Mouse (Mus musculus) spleen, adult 2 months (tissue): ENCODE measurements around the gene Ugt1a10.

ENCODE experiments used
- CTCF ChIP-seq: fragments of 200-500 bp; IDR thresholded peaks from 2 replicates; pipeline ENCODE4 v1.5.1; 2011; ENCODE audit warnings: mild to moderate bottlenecking, inconsistent platforms; ENCODE audit not compliant: insufficient read depth, insufficient read length, insufficient replicate concordance; ENCODE audit errors: extremely low read depth
- POLR2A ChIP-seq: fragments of 200-500 bp; IDR thresholded peaks from 2 replicates; pipeline ENCODE4 v1.6.1; 2011; ENCODE audit warnings: low read depth, low read length, inconsistent platforms

DNA sequence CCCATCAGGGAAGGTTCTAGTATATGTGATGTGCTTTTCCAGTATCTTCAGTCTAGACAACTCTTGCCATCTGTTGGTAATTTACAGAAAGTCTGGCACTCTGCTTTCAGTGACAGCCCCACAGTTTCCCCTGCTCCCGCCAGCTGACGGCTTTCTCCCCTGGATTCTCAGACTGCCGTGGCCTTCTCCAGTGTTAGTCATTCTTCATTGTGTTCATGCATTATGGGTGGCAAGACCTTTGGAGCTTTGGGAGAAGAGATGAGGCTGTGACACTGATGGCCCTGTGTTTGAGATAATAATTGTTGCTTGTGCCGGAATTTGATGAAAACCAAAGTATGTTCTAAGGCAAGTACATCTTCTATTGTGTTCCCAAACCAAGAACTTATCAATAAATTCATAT, 163.4 kb downstream of the Ugt1a10 start:
- TF ChIP-seq POLR2A (no peak), CTCF (no peak)
